Mouse (Mus musculus) erythroblast, embryonic 14.5 days (primary cell): ENCODE data around the gene Foxred2.

Experiments used
- GATA1 ChIP-seq: IDR thresholded peaks from 2 replicates; pipeline ENCODE4 v1.6.1; 2012; ENCODE audit warnings: low read length, inconsistent platforms, mixed read lengths
- TAL1 ChIP-seq: IDR thresholded peaks from 3 replicates; pipeline ENCODE4 v1.6.1; 2012; ENCODE audit warnings: low read length, inconsistent platforms, mixed read lengths

- TF ChIP-seq TAL1 = no peak
- TF ChIP-seq GATA1 = no peak
These were observed 33.1 kb downstream of the Foxred2 start for GRCm38 (mm10) chr15:77923267-77924035.
